Mouse (Mus musculus): ENCODE data around the gene Pcp2. TPM values are rescaled to one million over a fixed set of nuclear protein-coding genes. Genes with fewer than 3 reads are reported as not detected.

Pcp2 gene
- total RNA-seq (2017) = 0.86 TPM in 1 of 2 replicates, not detected in the other

- ATAC-seq (ENCODE audit: extremely low read depth, insufficient number of reproducible peaks, low FRiP score, poor library complexity, severe bottlenecking) = no peak
Observed at GRCm38 (mm10) chr8:3625445-3625844, at the start of gene Pcp2. Pcp2 (minus strand) TSS chr8:3625545.

DNA sequence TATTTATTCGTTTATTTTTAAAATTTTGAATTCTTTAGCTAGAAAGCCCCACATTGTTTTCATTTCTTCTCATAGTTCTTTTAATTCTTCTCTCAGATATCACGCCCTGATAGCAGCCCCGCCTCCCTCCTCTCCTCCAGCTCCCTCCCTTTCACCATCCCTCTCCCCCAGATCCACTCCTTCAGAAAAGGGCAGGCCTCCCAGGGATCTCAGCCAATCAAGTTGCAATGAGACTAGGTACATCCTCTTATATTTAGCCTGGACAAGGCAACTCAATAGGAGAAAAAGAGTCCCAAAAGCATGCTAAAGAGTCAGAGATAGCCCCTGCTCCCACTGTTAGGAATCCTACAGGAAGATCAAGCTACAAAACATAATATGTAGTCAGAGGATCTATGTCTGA, 49.3 kb upstream of the Pcp2 start:
- ATAC-seq (ENCODE audit: extremely low read depth, insufficient number of reproducible peaks, low FRiP score, poor library complexity, severe bottlenecking) = no peak

- ATAC-seq (ENCODE audit: extremely low read depth, insufficient number of reproducible peaks, low FRiP score, poor library complexity, severe bottlenecking) = peak; percentile 72
Observed at GRCm38 (mm10) chr8:3671980-3672491, 46.7 kb upstream of the Pcp2 start, which contains the start of gene Fcor. Fcor (minus strand) TSS chr8:3672362.

DNA sequence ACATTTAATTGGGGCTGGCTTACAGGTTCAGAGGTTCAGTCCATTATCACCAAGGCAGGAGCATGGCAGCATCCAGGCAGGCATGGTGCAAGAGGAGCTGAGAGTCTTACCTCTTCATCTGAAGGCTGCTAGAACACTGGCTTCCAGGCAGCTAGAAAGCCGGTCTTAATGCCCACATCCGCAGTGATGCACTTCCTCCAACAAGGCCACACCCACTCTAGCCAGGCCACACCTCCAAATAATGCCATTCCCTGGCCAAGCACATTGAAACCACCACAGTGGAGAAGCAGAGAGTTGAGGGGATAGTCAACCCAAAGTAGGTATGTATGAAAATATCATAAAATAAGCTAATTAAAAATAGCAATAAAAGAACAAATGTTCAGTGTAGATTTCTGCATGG, 45.0 kb upstream of the Pcp2 start:
- ATAC-seq (ENCODE audit: extremely low read depth, insufficient number of reproducible peaks, low FRiP score, poor library complexity, severe bottlenecking) = peak; percentile 69

- ATAC-seq (ENCODE audit: extremely low read depth, insufficient number of reproducible peaks, low FRiP score, poor library complexity, severe bottlenecking) = no peak
Observed at GRCm38 (mm10) chr8:3665507-3665906, 40.2 kb upstream of the Pcp2 start, which contains the start of gene Mcemp1. Mcemp1 (plus strand) TSS chr8:3665754.

DNA sequence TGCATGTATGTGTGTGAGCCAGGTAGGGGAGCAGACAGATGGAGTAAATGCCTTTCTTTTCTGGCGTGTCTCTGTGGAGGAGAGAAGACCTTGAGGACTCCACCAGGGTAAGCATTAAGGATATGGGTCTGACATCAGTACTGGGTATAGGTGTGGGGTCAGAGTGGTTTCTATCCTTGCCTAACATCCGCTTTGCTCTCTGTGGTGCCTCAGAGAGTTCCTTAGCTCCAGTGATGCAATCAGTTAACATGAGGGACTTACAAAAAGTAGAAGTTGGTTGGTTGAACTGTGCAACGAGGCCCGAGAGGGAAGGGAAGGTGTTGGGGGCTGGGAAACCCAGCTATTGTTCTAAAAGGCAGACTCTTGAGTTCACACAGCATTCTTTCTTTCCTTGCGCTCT, 39.1 kb upstream of the Pcp2 start:
- peak; percentile 88 for ATAC-seq (ENCODE audit: extremely low read depth, insufficient number of reproducible peaks, low FRiP score, poor library complexity, severe bottlenecking)

- peak; percentile 49 for ATAC-seq (ENCODE audit: extremely low read depth, insufficient number of reproducible peaks, low FRiP score, poor library complexity, severe bottlenecking)
Observed at GRCm38 (mm10) chr8:3660889-3661288, 35.5 kb upstream of the Pcp2 start.

- ATAC-seq (ENCODE audit: extremely low read depth, insufficient number of reproducible peaks, low FRiP score, poor library complexity, severe bottlenecking) = no peak
Observed at GRCm38 (mm10) chr8:3656725-3657381, 31.5 kb upstream of the Pcp2 start.

DNA sequence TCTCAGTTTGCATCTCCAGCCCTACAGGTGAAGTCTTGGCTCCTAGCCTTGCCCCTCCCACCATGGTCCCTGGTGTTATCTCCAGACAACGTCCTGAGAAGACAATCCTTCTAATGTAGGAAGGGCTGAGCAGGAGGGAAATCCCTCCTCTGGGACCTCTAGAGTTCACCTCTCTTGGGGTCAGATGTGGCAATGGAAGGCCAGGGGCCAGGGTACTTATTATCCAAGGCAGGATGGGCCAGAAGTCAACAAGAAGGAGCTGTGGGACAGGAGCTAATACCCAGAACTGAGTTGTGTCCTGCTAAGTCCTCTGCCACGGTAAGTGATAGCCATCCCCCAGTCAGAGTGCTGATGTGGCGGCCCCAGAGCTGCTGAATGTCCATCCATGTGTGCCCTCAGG, 30.2 kb upstream of the Pcp2 start, which contains the start of gene Retn:
Gene Retn (plus strand): TSS at position 245 of the 400 bp plus-strand sequence.
- ATAC-seq (ENCODE audit: extremely low read depth, insufficient number of reproducible peaks, low FRiP score, poor library complexity, severe bottlenecking) = no peak

DNA sequence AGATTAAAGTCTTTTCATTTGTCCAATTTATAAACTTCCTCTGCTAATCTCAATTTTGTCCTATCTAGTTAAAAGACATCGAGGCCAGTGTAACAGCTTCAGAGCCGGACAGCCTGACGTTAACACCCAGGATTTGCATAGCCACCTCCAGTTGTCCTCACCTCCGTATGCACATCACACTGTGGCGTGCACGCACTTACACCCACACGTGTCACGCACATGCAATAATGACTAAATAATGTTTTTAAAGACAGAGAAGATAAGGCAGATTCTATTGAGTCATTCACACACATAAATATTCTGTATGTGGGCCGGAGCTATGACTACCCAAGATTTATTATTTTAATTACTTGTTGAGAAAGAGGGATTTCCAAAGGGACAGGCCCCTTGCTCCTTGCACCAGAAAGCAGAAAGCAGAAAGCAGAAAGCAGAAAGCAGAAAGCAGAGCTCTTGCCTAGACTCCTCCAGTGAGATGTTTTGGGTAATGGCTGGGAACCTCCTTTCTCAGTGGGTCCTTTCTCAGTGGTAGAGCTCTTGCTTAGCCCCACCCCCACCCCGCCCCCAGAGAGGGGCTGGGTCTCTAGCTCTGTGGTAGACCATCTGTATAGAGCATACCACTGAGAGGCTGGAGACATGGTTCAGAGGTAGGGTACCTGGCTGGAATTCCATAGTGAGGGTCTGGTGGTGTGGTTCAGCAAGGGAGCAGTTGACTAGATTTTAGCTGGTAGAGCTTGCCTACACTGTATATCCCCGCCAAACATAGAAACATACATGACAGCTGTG, 29.6 kb upstream of the Pcp2 start:
- no peak for ATAC-seq (ENCODE audit: extremely low read depth, insufficient number of reproducible peaks, low FRiP score, poor library complexity, severe bottlenecking)

- no peak for ATAC-seq (ENCODE audit: extremely low read depth, insufficient number of reproducible peaks, low FRiP score, poor library complexity, severe bottlenecking)
Observed at GRCm38 (mm10) chr8:3652845-3653244, 27.5 kb upstream of the Pcp2 start.

DNA sequence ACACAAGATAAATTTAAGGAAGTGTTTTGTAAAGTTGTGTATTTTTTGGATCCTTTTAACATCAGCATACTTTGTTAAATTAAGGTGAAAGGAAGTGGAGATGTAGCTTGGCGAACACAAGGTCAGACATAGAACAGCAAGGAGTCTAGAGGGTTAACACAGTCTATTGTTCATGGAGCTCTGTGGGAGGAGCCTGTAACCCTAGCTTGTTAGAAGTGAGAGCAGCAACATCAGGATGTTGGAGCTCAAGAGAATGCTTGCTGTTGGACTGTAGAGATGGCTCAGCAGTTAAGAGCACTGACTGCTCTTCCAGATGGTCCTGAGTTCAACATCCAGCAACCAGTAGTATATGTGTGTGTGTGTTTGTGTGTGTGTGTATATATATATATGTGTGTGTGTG, 23.6 kb upstream of the Pcp2 start:
- ATAC-seq (ENCODE audit: extremely low read depth, insufficient number of reproducible peaks, low FRiP score, poor library complexity, severe bottlenecking) = no peak; the same call in 1 of the 2 replicates

DNA sequence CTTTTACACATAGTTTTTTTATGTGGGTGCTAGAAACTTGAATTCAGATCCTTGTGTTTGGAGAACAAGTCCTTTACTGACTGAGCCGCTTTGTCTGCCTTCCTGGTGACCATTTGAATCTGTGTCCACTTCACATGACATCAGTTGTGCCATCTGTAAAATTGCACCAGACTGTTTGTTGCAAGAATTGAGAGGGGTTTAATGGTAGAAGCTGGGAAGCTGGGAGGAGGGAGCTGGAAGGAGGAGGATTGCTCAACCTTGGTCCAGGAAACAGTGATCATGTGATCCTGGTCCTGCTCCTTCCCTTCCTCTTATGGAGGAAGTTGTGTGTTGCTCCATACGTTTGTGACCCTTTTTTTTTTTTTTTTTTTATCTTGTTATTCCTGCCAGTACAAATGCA, 22.9 kb upstream of the Pcp2 start:
- no peak for ATAC-seq (ENCODE audit: extremely low read depth, insufficient number of reproducible peaks, low FRiP score, poor library complexity, severe bottlenecking)

DNA sequence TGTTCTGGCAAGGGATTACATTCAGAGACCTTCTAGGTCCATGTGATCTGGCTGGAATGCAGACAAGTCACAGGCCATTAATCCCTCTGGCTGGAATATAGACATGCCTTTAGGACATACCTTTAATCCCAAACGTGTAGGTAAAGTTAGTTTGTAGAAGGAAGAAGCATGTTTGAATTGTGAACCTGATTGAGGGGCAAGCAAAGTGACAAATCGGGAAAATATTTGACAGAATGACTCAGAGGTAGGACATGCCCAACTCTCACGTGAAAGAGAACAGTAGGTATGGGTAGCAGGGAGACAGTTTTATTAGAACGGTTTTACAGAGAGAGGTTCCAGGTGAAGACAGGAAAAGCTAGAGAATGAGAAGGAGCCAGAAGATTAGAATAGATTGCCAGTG, 22.2 kb upstream of the Pcp2 start:
- no peak for ATAC-seq (ENCODE audit: extremely low read depth, insufficient number of reproducible peaks, low FRiP score, poor library complexity, severe bottlenecking)

- ATAC-seq (ENCODE audit: extremely low read depth, insufficient number of reproducible peaks, low FRiP score, poor library complexity, severe bottlenecking) = no peak
Observed at GRCm38 (mm10) chr8:3646824-3647531, 21.6 kb upstream of the Pcp2 start.

DNA sequence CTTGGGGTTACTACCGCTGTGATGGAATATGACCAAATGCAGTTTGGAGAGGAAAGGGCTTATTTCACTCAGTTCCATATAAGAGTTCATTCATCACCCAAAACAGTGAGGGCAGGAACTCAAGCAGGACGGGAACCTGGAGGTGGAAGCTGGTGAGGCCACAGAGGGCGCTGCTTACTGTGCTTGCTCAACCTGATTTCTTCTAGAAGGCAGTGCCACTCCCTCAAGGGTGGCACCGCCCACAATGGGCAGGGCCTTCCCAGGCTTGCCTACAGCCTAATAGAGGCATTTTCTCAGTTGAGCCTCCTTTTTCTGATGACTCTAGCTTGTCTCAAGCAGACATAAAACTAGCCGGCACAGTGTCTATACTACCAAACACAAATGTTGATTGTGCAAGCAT, 20.5 kb upstream of the Pcp2 start:
- ATAC-seq (ENCODE audit: extremely low read depth, insufficient number of reproducible peaks, low FRiP score, poor library complexity, severe bottlenecking) = peak; percentile 97

- no peak for ATAC-seq (ENCODE audit: extremely low read depth, insufficient number of reproducible peaks, low FRiP score, poor library complexity, severe bottlenecking)
Observed at GRCm38 (mm10) chr8:3631478-3631875, 6.1 kb upstream of the Pcp2 start.

- ATAC-seq (ENCODE audit: extremely low read depth, insufficient number of reproducible peaks, low FRiP score, poor library complexity, severe bottlenecking) = peak; percentile 89
Observed at GRCm38 (mm10) chr8:3630647-3631477, 5.5 kb upstream of the Pcp2 start, which contains the start of gene Stxbp2. Stxbp2 (plus strand) TSS chr8:3630955.

DNA sequence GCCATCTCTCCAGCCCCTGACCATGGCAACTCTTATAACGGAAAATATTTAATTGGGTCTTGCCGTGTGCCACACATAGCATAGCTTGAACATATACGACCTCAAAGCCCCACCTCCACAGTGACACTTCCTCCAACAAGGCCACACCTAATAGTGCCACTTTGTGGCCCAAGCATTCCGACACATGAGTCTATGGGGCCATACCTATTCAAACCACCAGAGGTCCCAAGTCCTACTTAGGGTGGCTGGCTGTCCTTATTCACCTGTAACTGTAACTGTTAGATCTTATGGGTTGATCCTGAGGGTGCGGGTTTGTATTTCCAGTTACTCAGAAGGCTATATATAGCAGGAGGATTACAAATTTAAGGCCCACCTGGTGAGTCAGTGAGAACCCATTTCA, 2.7 kb upstream of the Pcp2 start:
- ATAC-seq (ENCODE audit: extremely low read depth, insufficient number of reproducible peaks, low FRiP score, poor library complexity, severe bottlenecking) = peak; percentile 57
